Mouse (Mus musculus) v-Abl transformed pro-B cells (cell line): ENCODE results near the gene Piwil4.

ENCODE experiments used
- in situ Hi-C, 2 experiments: fragments of 400-800 bp; cut with MboI; formaldehyde crosslinking; loops; one replicate each; pipeline ENCODE4 v1.15.1; 2025; ENCODE audit not compliant: unreplicated experiment in 2 of 2

The Piwil4 gene

DNA sequence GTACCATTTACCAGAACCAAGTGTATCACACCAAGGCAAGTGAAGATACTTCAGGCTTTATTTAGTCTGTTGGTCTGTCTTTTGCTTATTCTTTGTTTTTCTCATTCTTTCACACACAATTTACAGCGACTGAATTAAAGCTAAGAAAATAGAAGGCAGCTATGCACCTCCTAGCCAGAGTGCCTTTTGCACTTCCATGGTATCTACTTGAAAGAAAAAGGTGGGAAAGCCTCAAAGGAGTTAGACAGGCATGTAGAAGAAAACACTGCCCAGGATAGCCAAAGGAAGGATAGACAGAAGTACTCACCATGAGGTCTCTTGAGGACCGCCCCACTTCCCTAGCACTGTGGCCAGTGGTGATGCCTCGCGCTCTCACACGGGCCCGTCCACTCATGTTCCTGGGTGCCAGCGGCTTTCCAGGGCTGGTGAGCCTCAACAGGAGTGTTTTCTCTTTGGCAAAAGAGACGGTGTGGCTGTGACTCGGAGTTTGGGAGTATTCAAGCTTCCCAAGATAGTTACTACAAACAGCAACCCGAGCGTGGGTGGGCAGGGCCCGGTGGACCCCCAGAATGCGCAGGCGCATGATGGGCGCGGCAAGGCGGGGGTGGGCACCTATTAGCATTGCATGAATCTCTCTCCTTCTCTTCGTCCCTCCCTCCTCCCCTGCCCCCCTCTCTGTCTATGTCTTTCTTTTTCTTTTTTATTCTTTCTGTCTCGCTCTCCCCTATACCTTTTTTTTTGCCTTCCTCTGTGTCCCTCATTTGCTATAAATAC is at the start of gene Piwil4:
Gene Piwil4, minus strand, starts transcription at position 583 of the 774 bp plus-strand sequence.
- in situ Hi-C loops = no loop called here

- in situ Hi-C loops = loop anchor here in 1 of 2 experiments (10.0 to 25.0 kb wide), 2 partner anchors 497 to 700 kb away; partner anchors contain the start of gene Smco4
These were observed 46.8 kb upstream of the Piwil4 start for GRCm38 (mm10) chr9:14787356-14787755.

DNA sequence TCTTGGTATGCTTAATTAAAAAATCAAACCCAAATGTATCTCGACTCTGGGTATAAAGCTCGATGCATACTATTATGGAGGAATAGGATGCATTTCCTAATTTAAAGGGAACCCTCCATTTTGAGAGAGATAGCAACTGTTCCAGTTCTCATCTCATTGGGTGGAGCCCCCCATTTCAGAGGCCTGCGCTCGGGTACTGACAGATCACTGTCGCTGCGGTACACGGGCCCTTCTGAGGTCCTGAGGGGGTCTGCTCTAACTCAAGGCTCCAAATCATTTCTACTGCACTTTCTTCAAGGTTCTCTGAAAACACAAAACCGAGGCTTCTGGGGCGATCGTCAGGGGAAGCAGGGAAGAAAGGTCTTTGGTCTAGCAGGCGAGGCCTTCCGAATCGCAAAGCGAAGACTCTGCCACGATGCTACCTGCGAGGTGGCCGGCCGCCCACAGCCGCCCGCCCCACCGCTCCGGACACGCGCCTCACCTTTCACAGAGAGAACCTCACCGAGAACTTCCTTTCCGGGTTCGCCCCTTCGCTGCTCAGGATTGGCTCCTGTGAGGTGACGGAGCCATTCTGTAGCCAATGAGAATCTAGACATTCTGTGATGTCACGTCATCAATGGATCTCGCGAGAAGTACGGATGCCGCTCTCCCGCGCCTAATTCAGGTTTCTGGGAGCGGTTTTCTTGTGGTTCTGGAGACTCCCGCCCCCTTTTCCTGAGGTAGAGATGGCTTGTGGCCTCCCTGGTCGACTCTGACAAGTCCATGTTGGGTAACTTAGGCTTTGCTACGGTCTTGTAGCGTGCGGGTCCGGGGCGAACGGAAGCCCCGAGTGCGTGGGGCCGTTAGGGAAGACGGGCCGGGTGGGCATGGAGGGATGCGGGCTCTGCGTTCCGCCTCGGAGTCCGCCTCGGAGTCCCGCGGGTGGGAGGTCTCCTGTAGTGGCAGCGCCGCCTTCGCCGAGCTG is 43.8 kb upstream of the Piwil4 start, which contains the start of the genes Mre11a and Ankrd49:
Gene Mre11a, plus strand, starts transcription at position 616 of the 964 bp plus-strand sequence.
Gene Ankrd49, minus strand, starts transcription at position 818 of the 964 bp plus-strand sequence.
- in situ Hi-C loops = loop anchor here in 1 of 2 experiments (10.0 to 25.0 kb wide), 2 partner anchors 500 to 703 kb away; partner anchors contain the start of gene Smco4

DNA sequence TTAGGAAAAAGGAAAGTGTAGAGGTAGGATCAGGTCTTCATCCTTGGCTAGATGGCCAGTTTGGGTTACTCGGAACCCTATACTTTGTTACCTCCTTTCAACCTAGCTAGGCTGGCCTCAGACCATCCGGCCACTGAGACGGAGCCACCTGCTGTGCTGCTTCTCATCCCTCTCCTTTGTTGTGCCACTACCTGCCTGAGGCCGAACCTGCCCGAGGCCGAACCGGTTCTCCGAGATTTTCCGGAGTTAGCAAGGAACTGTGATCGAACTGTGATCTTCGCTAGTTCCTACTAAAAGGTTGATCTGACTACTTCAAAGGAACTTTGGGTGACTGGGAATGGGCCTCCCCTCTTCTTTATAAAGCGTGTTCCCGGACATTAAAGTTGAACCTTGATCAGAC is 37.8 kb upstream of the Piwil4 start:
- in situ Hi-C loops = loop anchor here (5.0 to 25.0 kb wide), 4 partner anchors 386 to 716 kb away; partner anchors contain the start of gene Smco4 (in 2 of the 2)

- in situ Hi-C loops = loop anchor here (5.0 to 25.0 kb wide), 7 partner anchors 243 to 1113 kb away; partner anchors contain the start of gene Smco4 (in 1 of the 2)
These were observed 33.3 kb upstream of the Piwil4 start for GRCm38 (mm10) chr9:14773813-14774212.

DNA sequence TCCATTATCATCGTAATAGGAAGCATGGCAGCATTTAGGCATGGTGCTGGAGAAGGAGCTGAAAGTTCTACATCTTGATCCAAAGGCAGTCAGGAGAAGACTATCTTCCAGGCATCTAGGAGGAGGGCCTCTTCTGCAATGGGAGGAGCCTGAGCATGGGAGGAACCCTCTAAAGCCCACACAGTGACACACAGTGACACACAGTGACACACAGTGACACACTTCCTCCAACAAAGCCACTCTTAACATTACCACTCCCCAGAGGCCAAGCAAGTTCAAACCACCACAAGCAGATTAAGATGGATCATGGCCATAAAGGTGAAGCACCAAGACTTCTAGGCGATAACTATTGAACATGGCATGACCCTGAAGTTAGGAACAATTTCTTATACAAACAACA is 31.5 kb upstream of the Piwil4 start:
- in situ Hi-C loops = loop anchor here (5.0 to 25.0 kb wide), 7 partner anchors 245 to 1115 kb away; partner anchors contain the start of gene Smco4 (in 1 of the 2)

- in situ Hi-C loops = loop anchor here (5.0 to 25.0 kb wide), 7 partner anchors 246 to 1116 kb away; partner anchors contain the start of gene Smco4 (in 1 of the 2)
These were observed 30.4 kb upstream of the Piwil4 start, which contains the start of gene 1700012B09Rik for GRCm38 (mm10) chr9:14770803-14771471. 1700012B09Rik (minus strand) TSS chr9:14771030.

GRCm38 (mm10) chr9:14769811-14770210 is 29.3 kb upstream of the Piwil4 start:
- in situ Hi-C loops = loop anchor here (5.0 to 25.0 kb wide), 8 partner anchors 247 to 1117 kb away; partner anchors contain the start of gene Smco4 (in 1 of the 2)

DNA sequence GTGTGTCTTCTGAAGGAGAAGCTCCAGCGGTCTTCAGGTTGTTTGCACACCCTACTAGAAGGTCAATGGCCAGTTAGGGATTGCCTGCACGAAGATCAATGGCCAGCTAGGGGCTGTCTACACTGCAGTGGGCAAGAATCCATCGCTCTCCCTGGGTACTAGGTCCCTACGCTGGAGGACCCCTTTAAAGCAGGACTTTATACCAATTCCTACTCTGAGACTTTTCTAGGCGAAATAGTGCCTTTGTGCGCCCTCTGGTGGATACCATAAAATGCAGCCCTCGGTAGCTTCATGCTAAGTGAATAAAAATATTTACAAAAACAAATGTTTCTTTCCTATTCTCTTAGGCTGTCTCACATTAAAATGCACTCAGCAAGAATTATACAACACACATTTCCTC is 24.2 kb upstream of the Piwil4 start:
- in situ Hi-C loops = loop anchor here (5.0 to 25.0 kb wide), 5 partner anchors 247 to 1123 kb away; no protein-coding TSS in a partner anchor

DNA sequence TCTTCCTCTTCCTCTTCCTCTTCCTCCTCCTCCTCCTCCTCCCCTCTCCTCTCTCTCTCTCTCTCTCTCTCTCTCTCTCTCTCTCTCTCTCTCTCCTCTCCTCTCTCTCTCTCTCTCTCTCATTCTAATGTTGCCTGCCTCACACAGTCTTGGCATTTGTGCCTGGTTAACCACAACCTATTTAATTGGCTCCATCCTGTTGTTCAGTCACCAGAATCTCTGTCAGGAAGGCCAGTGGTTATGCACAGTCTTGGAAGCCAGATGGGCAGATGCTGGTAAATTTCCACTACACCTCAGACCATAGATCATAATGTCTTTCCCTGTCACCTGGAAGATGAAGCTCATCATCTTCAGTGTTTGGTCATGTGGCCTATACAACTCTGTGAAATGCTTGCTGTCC is 18.7 kb upstream of the Piwil4 start:
- in situ Hi-C loops = loop anchor here in 1 of 2 experiments (25.0 kb wide), 3 partner anchors 778 to 1128 kb away; no protein-coding TSS in a partner anchor

GRCm38 (mm10) chr9:14758590-14758989 is 18.1 kb upstream of the Piwil4 start:
- in situ Hi-C loops = loop anchor here in 1 of 2 experiments (25.0 kb wide), 3 partner anchors 779 to 1129 kb away; no protein-coding TSS in a partner anchor

GRCm38 (mm10) chr9:14754469-14754868 is 13.9 kb upstream of the Piwil4 start:
- in situ Hi-C loops = loop anchor here in 1 of 2 experiments (25.0 kb wide), 3 partner anchors 783 to 1133 kb away; no protein-coding TSS in a partner anchor

DNA sequence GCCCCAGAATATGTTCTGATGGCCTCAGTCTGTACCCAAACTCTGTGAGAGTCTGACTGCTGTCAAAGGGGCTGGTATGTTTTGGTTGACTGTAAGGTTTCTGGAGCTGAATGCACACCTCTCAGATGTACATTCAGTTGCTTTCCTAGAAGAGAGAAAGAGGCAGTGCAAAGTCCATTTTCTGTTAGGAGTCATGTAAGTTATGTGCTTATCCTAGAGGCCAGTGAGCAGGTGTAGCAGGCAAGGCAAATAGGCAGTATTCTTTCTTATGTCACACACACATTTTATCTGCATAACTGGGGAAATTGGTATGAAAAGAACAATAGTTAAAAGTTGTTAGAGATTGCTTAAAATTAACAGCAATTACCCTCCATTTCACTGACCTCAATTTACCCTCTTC is 13.4 kb upstream of the Piwil4 start:
- in situ Hi-C loops = loop anchor here in 1 of 2 experiments (25.0 kb wide), 3 partner anchors 783 to 1133 kb away; no protein-coding TSS in a partner anchor

- in situ Hi-C loops = loop anchor here in 1 of 2 experiments (25.0 kb wide), 3 partner anchors 785 to 1135 kb away; no protein-coding TSS in a partner anchor
These were observed 11.5 kb upstream of the Piwil4 start, which contains the start of gene Fut4 for GRCm38 (mm10) chr9:14752001-14752522. Fut4 (minus strand) TSS chr9:14752393.

DNA sequence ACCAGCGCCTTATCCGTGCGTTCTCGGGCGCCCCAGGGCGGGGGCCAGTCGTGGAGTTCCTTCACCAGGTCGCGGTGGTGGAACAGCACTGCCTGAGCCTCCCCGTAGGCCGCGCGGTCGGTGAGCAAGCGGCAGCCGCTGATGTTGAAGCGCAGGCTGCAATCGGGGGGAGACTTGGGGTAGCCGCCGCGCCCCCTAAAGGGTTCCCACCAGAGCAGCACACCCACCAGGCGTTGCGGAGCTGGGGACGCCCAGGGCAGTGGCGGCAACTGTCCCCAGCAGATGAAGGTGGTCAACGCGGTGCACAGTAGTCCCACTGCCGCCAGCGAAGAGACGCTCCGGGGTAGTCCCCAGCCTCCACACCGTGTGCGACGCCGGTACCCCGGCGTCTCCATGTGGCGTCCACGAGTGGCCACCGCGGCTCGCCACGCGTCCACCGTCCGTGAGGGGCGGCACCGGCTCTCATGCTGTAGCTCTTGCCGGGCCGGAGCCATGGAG is 11.0 kb upstream of the Piwil4 start:
- in situ Hi-C loops = loop anchor here in 1 of 2 experiments (25.0 kb wide), 3 partner anchors 786 to 1136 kb away; no protein-coding TSS in a partner anchor

DNA sequence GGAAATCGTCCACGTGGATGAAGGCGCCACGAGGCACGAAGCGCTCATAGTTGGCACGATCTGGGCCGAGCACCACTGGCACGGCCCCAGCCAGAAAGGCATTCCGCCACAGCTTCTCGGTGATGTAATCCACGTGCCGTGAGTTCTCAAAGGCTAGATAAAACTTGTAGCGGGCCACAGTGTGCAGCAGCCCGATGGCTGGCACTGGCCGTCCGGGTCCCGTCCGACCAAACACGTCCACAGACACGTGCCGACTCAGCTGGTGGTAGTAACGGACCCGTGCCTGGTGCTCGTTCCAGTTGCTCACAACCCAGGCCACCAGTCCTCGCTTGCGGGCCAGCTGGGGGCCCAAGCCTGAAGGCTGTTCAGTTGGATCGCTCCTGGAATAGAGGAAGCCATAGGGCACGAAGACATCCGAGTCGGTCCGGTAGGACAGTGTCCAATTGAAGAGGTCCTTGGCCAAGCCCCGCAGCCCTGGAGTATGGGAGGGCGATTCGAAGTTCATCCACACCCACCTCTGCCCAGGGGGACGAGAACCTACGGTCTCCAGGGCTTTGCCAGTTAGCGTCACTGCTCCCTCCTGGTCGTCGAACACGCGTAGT is 10.5 kb upstream of the Piwil4 start:
- in situ Hi-C loops = loop anchor here in 1 of 2 experiments (25.0 kb wide), 3 partner anchors 786 to 1136 kb away; no protein-coding TSS in a partner anchor

- in situ Hi-C loops = no loop called here
These were observed 909 bp downstream of the Piwil4 start for GRCm38 (mm10) chr9:14739498-14740150.
